Mouse (Mus musculus) ES-Bruce4 (cell line): ENCODE results near the gene Dagla. TPM values are rescaled to one million over a fixed set of nuclear protein-coding genes. Genes with fewer than 3 reads are reported as not detected.

ENCODE experiments used
- H3K27ac ChIP-seq: 2 replicates; pipeline ENCODE4 v1.5.1; 2012; ENCODE audit warnings: low read length, inconsistent platforms; ENCODE audit not compliant: insufficient read depth
- H3K27me3 ChIP-seq: 2 replicates; pipeline ENCODE4 v1.6.1; 2012; ENCODE audit warnings: mild to moderate bottlenecking, low read length, inconsistent platforms; ENCODE audit not compliant: control insufficient read depth, poor library complexity, insufficient read depth, severe bottlenecking
- H3K36me3 ChIP-seq: 2 replicates; pipeline ENCODE4 v1.6.1; 2012; ENCODE audit warnings: inconsistent platforms, mild to moderate bottlenecking, low read length, moderate library complexity; ENCODE audit not compliant: control insufficient read depth, poor library complexity, insufficient read depth, severe bottlenecking
- H3K4me1 ChIP-seq: one replicate; pipeline ENCODE4 v1.8.1; 2011; ENCODE audit warnings: low read length; ENCODE audit not compliant: control insufficient read depth, insufficient read depth
- H3K4me3 ChIP-seq: 2 replicates; pipeline ENCODE4 v1.5.1; 2011; ENCODE audit warnings: low read depth, mild to moderate bottlenecking, low read length
- H3K9ac ChIP-seq: 2 replicates; pipeline ENCODE4 v1.6.1; 2012; ENCODE audit warnings: low read depth, mild to moderate bottlenecking, inconsistent platforms; ENCODE audit not compliant: poor library complexity, severe bottlenecking
- H3K9me3 ChIP-seq: replicated peaks from 2 replicates; pipeline ENCODE4 v1.6.1; 2012; ENCODE audit warnings: mild to moderate bottlenecking, low read length, inconsistent platforms; ENCODE audit not compliant: control insufficient read depth, poor library complexity, insufficient read depth, severe bottlenecking
- CTCF ChIP-seq: IDR thresholded peaks from one replicate; pipeline ENCODE4 v1.8.1; 2011; ENCODE audit warnings: low read depth, low read length
- EP300 ChIP-seq: IDR thresholded peaks from 2 replicates; pipeline ENCODE4 v1.6.1; 2011; ENCODE audit warnings: low read depth, low read length; ENCODE audit not compliant: insufficient read depth
- POLR2A ChIP-seq: IDR thresholded peaks from one replicate; pipeline ENCODE4 v1.8.1; 2011; ENCODE audit warnings: low read length; ENCODE audit not compliant: insufficient read depth
- polyA plus RNA-seq: library from polyadenylated mRNA; stranded (reverse); fragments of >200 nt; gene quantifications from 2 replicates; pipeline ENCODE4 v1.2.4, GENCODE M21; 2011; ENCODE audit warnings: low read depth; ENCODE audit not compliant: missing spikeins, insufficient read depth, insufficient read length

Dagla gene
- polyA plus RNA-seq, 1 experiment = 1.2 TPM

GRCm38 (mm10) chr19:10216101-10216500 lies 88.6 kb downstream of the Dagla start:
- no peaks in the 10 kb centered on the region for H3K27me3 ChIP-seq
- no peak overlapping the region for H3K4me3 ChIP-seq
- H3K9ac ChIP-seq = no peak overlapping the region
- no peaks in the 10 kb centered on the region for H3K9me3 ChIP-seq
- TF ChIP-seq POLR2A = no peak
- no peak overlapping the region for H3K27ac ChIP-seq
- H3K4me1 ChIP-seq = peaks cover 3% of the 10 kb centered on the region
- peaks cover 6% of the 10 kb centered on the region for H3K36me3 ChIP-seq

GRCm38 (mm10) chr19:10213796-10214471 lies 90.7 kb downstream of the Dagla start:
- Histone ChIP-seq H3K4me3 (no peak overlapping the region), H3K9ac (no peak overlapping the region), H3K27me3 (no peaks in the 10 kb centered on the region), H3K4me1 (peaks cover 3% of the 10 kb centered on the region), H3K9me3 (no peaks in the 10 kb centered on the region), H3K36me3 (peaks cover 20% of the 10 kb centered on the region), H3K27ac (no peak overlapping the region)
- TF ChIP-seq POLR2A (no peak), CTCF (no peak), EP300 (no peak)

GRCm38 (mm10) chr19:10210885-10211284 lies 93.8 kb downstream of the Dagla start:
- H3K9me3 ChIP-seq = no peaks in the 10 kb centered on the region
- H3K4me3 ChIP-seq = no peak overlapping the region
- TF ChIP-seq EP300 (no peak), CTCF (no peak)
- H3K9ac ChIP-seq = no peak overlapping the region
- no peak overlapping the region for H3K27ac ChIP-seq
- H3K36me3 ChIP-seq = peaks cover 31% of the 10 kb centered on the region
- H3K27me3 ChIP-seq = no peaks in the 10 kb centered on the region
- H3K4me1 ChIP-seq = peaks cover under 1% of the 10 kb centered on the region

GRCm38 (mm10) chr19:10208851-10209250 lies 95.8 kb downstream of the Dagla start:
- Histone ChIP-seq H3K36me3 (peaks cover 28% of the 10 kb centered on the region), H3K4me3 (no peak overlapping the region), H3K27me3 (no peaks in the 10 kb centered on the region), H3K27ac (no peak overlapping the region), H3K4me1 (no peaks in the 10 kb centered on the region), H3K9ac (no peak overlapping the region), H3K9me3 (no peaks in the 10 kb centered on the region)
- no peak for TF ChIP-seq CTCF
- TF ChIP-seq POLR2A = no peak
- no peak for TF ChIP-seq EP300

- TF ChIP-seq EP300 (no peak), POLR2A (no peak), CTCF (no peak)
- H3K4me1 ChIP-seq = no peaks in the 10 kb centered on the region
- H3K36me3 ChIP-seq = peaks cover 30% of the 10 kb centered on the region
- H3K9ac ChIP-seq = no peak overlapping the region
- H3K4me3 ChIP-seq = no peak overlapping the region
- no peaks in the 10 kb centered on the region for H3K9me3 ChIP-seq
- H3K27ac ChIP-seq = no peak overlapping the region
- no peaks in the 10 kb centered on the region for H3K27me3 ChIP-seq
These were observed 99.6 kb downstream of the Dagla start for GRCm38 (mm10) chr19:10205051-10205450.

GRCm38 (mm10) chr19:10204616-10205001 lies 100.1 kb downstream of the Dagla start:
- no peak overlapping the region for H3K27ac ChIP-seq
- TF ChIP-seq CTCF (no peak), POLR2A (no peak), EP300 (no peak)
- peak overlapping the region; percentile 51 for H3K4me3 ChIP-seq
- H3K4me1 ChIP-seq = no peaks in the 10 kb centered on the region
- peaks cover 31% of the 10 kb centered on the region for H3K36me3 ChIP-seq
- H3K27me3 ChIP-seq = no peaks in the 10 kb centered on the region
- no peaks in the 10 kb centered on the region for H3K9me3 ChIP-seq
- H3K9ac ChIP-seq = peak overlapping the region; percentile 89
